Mouse (Mus musculus): ENCODE results near the gene 2010111I01Rik. TPM values are rescaled to one million over a fixed set of nuclear protein-coding genes. Genes with fewer than 3 reads are reported as not detected.

The 2010111I01Rik gene
- polyA plus RNA-seq, 1 experiment = 174 TPM

DNA sequence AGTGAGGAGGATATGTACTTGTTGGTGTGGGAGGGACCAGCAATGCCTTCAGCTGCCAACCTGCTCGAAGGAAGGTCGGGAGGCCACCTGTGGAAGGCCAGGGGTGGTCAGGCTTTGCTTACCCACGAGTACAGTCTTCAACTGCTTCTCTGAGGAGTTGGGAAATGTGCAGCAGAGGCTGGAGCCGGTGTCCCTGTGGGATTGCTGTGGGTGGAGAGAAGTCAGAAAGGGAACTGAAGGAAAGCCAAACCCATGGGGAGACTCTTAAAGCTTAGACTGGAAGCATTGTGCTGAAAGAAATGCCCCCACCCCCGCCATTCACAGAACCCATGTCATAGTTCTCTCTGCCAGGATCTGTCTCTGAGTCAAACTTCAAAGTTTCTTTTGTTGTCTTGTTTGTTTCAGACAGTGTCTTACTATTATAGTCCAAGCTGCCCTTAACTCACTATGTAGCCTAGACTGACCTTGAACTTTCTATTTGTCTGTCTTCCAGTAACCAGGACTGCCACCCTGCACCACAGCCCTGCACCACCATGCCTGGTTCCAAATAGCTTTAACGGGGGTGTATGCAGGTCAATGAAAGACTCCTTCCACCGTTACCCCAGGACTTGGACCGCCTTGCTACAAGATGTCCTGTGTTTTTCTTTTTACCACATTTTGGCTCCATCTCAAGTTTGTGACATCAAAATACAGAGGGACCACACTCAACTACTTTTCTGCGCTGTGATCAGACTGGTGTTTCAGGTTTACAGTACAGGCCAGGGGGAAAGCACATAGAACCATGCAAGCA, 358.8 kb downstream of the 2010111I01Rik start:
- H3K4me1 ChIP-seq (ENCODE audit: control insufficient read depth, insufficient read depth, low read length) = peaks cover 11% of the 10 kb centered on the region

DNA sequence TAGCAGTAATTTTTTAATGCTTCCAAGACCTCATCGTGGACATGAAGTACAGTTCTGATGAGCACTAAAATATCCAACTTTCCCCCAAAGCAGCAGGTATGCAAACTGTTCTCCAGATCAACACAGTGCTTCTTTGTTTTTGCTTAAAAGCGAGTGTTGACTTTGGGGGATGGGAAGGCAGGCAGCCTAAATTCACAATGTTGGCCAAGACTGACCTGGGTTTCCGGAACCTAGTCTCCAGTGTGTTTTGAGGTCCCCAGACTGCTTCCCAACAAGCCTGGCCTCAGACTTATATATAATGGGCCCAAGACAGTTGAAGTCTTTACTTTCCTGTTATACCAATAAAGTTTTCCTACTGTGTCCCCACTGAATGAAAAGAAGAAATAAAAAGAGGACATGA, 359.6 kb downstream of the 2010111I01Rik start:
- peaks cover 11% of the 10 kb centered on the region for H3K4me1 ChIP-seq (ENCODE audit: control insufficient read depth, insufficient read depth, low read length)
- TF ChIP-seq CTCF (IDR thresholded peaks at IDR 0.05; ENCODE audit: borderline replicate concordance, insufficient read depth, low read length) (no peak), POLR2A (IDR thresholded peaks at IDR 0.05; ENCODE audit: low read depth, low read length) (no peak)
- no peak overlapping the region for H3K4me3 ChIP-seq (ENCODE audit: insufficient read depth, low read length)
- H3K27ac ChIP-seq (ENCODE audit: insufficient read depth, low read length) = peak overlapping the region; percentile 91

More for the DNA sequence above, 358.8 kb downstream of the 2010111I01Rik start:
- H3K27ac ChIP-seq (ENCODE audit: insufficient read depth, low read length) = peak overlapping the region; percentile 28
- TF ChIP-seq POLR2A (IDR thresholded peaks at IDR 0.05; ENCODE audit: low read depth, low read length) = no peak
- TF ChIP-seq CTCF (IDR thresholded peaks at IDR 0.05; ENCODE audit: borderline replicate concordance, insufficient read depth, low read length) = no peak
- no peak overlapping the region for H3K4me3 ChIP-seq (ENCODE audit: insufficient read depth, low read length)

DNA sequence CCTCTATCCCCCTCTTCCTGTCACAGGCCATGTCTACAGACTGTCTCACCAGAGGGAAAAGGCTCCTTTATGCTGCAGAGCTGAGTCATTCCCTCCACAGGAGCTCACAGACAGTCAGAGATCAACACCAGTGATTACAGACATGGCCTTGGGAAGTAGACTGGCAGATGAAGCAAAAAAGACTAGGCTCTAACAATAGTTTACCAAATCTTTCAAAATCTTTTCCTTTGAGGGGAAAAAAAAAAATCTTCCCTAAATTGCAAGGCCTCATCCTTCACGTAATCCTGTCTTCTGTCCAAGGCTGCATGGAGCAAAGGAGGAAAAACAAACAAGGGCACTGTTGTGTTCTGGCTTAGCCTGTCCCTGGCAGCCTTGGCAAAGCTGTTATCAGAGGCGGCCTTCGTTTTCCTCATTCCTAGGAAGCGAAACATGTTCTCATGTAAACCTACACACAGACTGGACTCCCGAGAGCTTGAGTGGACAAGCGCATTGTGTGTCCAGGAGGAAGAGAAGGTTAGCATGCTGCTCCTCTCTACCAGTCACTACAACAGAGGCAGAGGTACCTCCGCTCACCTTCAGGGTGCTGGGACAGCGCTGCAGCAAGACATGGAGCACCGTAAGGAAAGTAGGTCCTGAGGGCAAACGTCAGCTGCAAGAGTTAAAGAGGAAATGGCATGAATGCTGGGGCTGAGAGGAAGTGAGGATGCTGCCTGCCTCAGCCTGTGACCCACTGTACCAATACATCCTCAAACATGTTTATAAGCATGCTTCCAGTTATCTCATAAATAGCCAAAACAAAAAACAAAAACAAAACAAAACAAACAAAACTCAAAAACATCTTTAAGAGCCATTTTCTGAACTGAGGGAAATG, 360.5 kb downstream of the 2010111I01Rik start:
- Histone ChIP-seq H3K4me1 (ENCODE audit: control insufficient read depth, insufficient read depth, low read length) (peaks cover 11% of the 10 kb centered on the region), H3K27ac (ENCODE audit: insufficient read depth, low read length) (peak overlapping the region; percentile 91), H3K4me3 (ENCODE audit: insufficient read depth, low read length) (no peak overlapping the region)
- TF ChIP-seq CTCF (IDR thresholded peaks at IDR 0.05; ENCODE audit: borderline replicate concordance, insufficient read depth, low read length) = no peak
- TF ChIP-seq POLR2A (IDR thresholded peaks at IDR 0.05; ENCODE audit: low read depth, low read length) = no peak

DNA sequence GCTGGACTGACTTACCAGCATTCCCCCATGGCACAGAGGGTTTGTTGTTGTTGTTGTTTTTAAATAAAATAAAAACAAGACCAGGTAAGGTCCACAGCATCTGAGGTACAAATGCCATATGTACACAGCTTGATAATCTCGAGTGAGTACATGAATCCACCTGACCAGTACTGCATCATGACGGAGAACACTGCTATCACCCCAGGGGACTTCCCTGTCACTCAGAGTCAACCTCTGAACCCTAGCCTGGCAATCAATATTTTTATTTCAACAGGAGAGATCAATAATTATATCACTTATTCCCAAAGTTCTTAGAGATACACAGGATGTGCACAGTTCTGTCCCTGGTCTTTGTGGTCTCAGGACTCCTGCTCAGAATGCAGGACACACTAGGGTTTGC, 361.3 kb downstream of the 2010111I01Rik start:
- Histone ChIP-seq H3K27ac (ENCODE audit: insufficient read depth, low read length) (no peak overlapping the region), H3K4me1 (ENCODE audit: control insufficient read depth, insufficient read depth, low read length) (peaks cover 11% of the 10 kb centered on the region), H3K4me3 (ENCODE audit: insufficient read depth, low read length) (no peak overlapping the region)
- TF ChIP-seq CTCF (IDR thresholded peaks at IDR 0.05; ENCODE audit: borderline replicate concordance, insufficient read depth, low read length) (no peak), POLR2A (IDR thresholded peaks at IDR 0.05; ENCODE audit: low read depth, low read length) (no peak)

DNA sequence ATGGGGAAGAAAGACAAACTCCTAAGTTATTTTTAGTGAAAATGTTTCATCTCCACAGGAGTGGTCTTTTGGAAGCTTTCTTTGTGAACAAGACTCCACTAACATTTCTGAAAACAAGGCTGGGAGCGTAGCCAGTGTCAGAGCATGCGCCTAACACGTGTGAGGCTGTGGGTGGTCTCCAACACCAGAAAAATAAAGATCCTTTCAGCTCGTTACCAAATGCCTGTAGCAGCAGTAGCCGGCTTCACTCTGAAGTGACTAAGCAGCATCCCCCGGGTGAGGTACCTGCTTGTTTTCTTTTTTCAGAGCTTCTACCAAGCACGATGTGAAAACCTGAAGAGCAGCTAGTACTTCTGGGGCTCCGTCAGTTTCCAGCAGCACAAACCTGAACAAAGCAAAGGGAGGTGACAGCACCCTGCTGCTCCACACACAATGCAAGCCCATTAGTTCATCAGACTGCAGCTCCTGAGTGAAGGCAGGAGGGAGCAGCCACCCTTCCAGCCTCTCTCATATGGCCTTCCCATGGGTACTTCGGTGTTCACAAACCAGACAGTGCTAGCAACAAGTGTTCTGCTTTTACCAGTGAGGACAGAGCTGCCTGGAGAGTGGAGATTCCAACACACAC, 365.7 kb downstream of the 2010111I01Rik start:
- no peak overlapping the region for H3K4me3 ChIP-seq (ENCODE audit: insufficient read depth, low read length)
- peaks cover 2% of the 10 kb centered on the region for H3K4me1 ChIP-seq (ENCODE audit: control insufficient read depth, insufficient read depth, low read length)
- H3K27ac ChIP-seq (ENCODE audit: insufficient read depth, low read length) = no peak overlapping the region
- TF ChIP-seq CTCF (IDR thresholded peaks at IDR 0.05; ENCODE audit: borderline replicate concordance, insufficient read depth, low read length) = no peak

DNA sequence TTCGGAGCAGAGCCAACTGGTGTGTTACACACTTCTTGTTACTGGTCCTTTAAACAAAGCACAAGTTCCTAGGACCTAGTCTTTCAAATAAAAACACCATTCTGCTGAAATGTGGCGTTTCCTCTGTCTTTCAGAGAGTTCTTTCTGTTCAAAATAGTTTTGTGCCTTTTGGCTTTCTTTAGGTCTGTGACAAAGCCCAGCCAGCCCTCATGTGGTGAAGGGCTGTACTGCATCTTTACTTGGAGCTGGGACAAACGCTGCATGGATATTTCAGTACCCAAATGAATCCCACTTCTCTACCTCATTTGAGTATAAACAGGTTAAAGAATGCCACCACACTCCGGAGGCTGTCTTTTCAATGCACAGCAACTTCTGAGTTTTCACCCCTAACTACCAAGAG, 366.7 kb downstream of the 2010111I01Rik start:
- H3K4me1 ChIP-seq (ENCODE audit: control insufficient read depth, insufficient read depth, low read length) = no peaks in the 10 kb centered on the region
- TF ChIP-seq POLR2A (IDR thresholded peaks at IDR 0.05; ENCODE audit: low read depth, low read length) (no peak), CTCF (IDR thresholded peaks at IDR 0.05; ENCODE audit: borderline replicate concordance, insufficient read depth, low read length) (peak; percentile 65; the same call in 1 of the 2 replicates)
- no peak overlapping the region for H3K4me3 ChIP-seq (ENCODE audit: insufficient read depth, low read length)
- no peak overlapping the region for H3K27ac ChIP-seq (ENCODE audit: insufficient read depth, low read length)

DNA sequence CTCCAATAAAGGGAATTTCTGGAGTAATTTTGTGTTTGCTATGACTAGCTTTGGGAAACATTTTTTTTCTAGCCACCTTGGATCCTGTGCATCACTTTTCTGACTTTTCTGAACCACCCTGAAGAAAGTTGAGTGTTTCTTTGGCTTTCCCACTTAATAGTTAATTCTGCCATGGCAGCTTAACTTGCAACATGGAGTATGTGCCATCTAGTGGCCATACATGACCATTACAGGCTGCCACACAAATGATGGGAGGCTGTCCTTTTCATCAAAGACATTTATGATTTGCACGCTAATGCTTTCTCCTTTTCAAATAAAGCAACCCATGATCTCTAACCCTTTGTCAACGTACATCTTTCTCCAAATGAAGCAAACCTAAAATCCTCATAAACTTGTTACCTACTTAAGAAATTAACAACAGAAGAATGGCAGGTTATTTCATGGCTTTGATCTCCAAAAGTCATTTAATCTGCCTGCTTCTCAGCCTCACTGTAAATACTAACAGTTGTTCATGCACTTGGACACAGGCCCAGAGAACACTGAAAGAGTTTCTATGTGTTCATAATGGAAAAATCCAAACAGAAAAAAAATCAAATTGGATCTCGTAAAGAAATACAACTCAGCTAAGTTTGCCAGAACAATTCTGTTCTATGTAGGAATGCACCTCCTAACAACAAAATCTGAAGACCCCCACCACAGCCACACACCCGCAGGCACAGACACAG, 368.0 kb downstream of the 2010111I01Rik start:
- 0 out of 2 replicates have a peak, but pooled peaks have one; percentile 13 for TF ChIP-seq CTCF (IDR thresholded peaks at IDR 0.05; ENCODE audit: borderline replicate concordance, insufficient read depth, low read length)
- no peak for TF ChIP-seq POLR2A (IDR thresholded peaks at IDR 0.05; ENCODE audit: low read depth, low read length)
- H3K27ac ChIP-seq (ENCODE audit: insufficient read depth, low read length) = no peak overlapping the region
- H3K4me1 ChIP-seq (ENCODE audit: control insufficient read depth, insufficient read depth, low read length) = no peaks in the 10 kb centered on the region
- no peak overlapping the region for H3K4me3 ChIP-seq (ENCODE audit: insufficient read depth, low read length)

DNA sequence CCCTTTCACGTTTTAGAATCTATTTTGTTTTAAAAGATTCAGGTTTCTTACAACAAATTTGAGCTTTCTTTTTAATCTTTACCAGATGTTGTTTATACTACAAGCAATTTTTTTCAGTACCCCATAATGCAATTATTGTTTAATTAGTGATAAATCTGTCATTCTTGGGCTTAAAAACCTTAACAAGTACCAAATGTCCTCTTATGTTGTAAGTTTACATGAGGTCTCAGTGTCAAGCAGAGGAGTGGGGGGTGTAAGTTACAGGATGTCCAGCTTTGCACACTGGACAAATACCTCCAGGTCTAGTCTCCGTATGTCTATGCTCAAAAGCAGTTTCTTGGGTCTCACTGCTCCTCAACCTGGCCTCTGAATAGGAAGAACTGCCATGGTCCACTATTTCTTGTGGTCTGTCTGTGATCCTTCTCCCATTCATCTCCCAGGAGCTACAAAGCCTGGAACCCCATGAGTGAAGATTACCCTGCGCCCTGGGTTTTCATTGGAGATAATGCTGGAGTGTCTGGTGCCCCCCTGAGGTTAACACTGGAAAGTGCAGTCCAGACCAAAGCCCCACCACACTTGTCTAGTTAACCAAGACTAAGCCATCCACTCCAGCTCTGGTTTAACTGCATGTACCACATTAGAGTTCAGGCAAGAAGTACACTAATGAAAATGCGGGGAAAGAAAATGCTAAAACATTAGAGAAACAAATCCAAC, 370.9 kb downstream of the 2010111I01Rik start:
- H3K27ac ChIP-seq (ENCODE audit: insufficient read depth, low read length) = no peak overlapping the region
- TF ChIP-seq CTCF (IDR thresholded peaks at IDR 0.05; ENCODE audit: borderline replicate concordance, insufficient read depth, low read length) (0 out of 2 replicates have a peak, but pooled peaks have one; percentile 21), POLR2A (IDR thresholded peaks at IDR 0.05; ENCODE audit: low read depth, low read length) (no peak)
- H3K4me1 ChIP-seq (ENCODE audit: control insufficient read depth, insufficient read depth, low read length) = no peaks in the 10 kb centered on the region
- H3K4me3 ChIP-seq (ENCODE audit: insufficient read depth, low read length) = no peak overlapping the region

All from embryonic fibroblast, embryonic 13.5 days (primary cell).